Mouse (Mus musculus) kidney, embryonic 15.5 days (tissue): ENCODE results near the gene 9230113P08Rik. TPM values are rescaled to one million over a fixed set of nuclear protein-coding genes. Genes with fewer than 3 reads are reported as not detected.
"Not testable (repeated sequence)": the region's sequence is repeated elsewhere in the genome, so short reads cannot be mapped to it uniquely, and the experiment has no call there.

Experiments
- ATAC-seq: fragments of 200-750 bp; cut with Nextera tagmentation; replicated peaks from 2 replicates; pipeline ENCODE4 v1.8.0; 2017; ENCODE audit warnings: moderate TSS enrichment; ENCODE audit not compliant: low FRiP score
- H3K27ac ChIP-seq: fragments of 300-500 bp; sonication (generic); 2 replicates; pipeline ENCODE4 v1.5.1; 2015; ENCODE audit warnings: mild to moderate bottlenecking, inconsistent platforms
- H3K27me3 ChIP-seq: fragments of 300-500 bp; sonication (generic); 2 replicates; pipeline ENCODE4 v1.6.1; 2015; ENCODE audit warnings: inconsistent platforms
- H3K36me3 ChIP-seq: fragments of 300-500 bp; sonication (generic); 2 replicates; pipeline ENCODE4 v1.6.1; 2015; ENCODE audit warnings: inconsistent platforms
- H3K4me1 ChIP-seq: fragments of 300-500 bp; sonication (generic); 2 replicates; pipeline ENCODE4 v1.6.1; 2015; ENCODE audit warnings: inconsistent platforms
- H3K4me2 ChIP-seq: fragments of 300-500 bp; sonication (generic); 2 replicates; pipeline ENCODE4 v1.6.1; 2015; ENCODE audit warnings: moderate library complexity, mild to moderate bottlenecking, inconsistent platforms
- H3K4me3 ChIP-seq: fragments of 300-500 bp; sonication (generic); replicated peaks from 2 replicates; pipeline ENCODE4 v1.5.1; 2015; ENCODE audit warnings: mild to moderate bottlenecking, inconsistent platforms
- H3K9ac ChIP-seq: fragments of 300-500 bp; sonication (generic); 2 replicates; pipeline ENCODE4 v1.6.1; 2015; ENCODE audit warnings: mild to moderate bottlenecking, inconsistent platforms
- H3K9me3 ChIP-seq: fragments of 300-500 bp; sonication (generic); replicated peaks from 2 replicates; pipeline ENCODE4 v1.6.1; 2016; ENCODE audit warnings: inconsistent platforms
- WGBS: fragments of 180-500 bp; shearing (Covaris S2); methylation state at CpG from one replicate; pipeline ENCODE4 v1.1.7; 2015; ENCODE audit warnings: mixed read lengths; 5-methylcytosine and 5-hydroxymethylcytosine counted together
- polyA plus RNA-seq: library from polyadenylated mRNA; unstranded; fragments of >200 nt; fragmentation: Nextera tagmentation; extraction: Ambion mirVana; gene quantifications from 2 replicates; pipeline ENCODE4 v1.2.1, GENCODE M21; 2015

Gene 9230113P08Rik
- not detected in 2 replicates for polyA plus RNA-seq

GRCm38 (mm10) chr9:35908123-35908522 lies at the start of gene 9230113P08Rik:
Gene 9230113P08Rik (plus strand): TSS chr9:35908423.
- not testable (repeated sequence) for H3K4me1 ChIP-seq, H3K36me3 ChIP-seq, ATAC-seq, H3K4me2 ChIP-seq, H3K4me3 ChIP-seq, H3K9me3 ChIP-seq, H3K27ac ChIP-seq, H3K27me3 ChIP-seq, H3K9ac ChIP-seq

GRCm38 (mm10) chr9:35893112-35893511 lies 15.1 kb upstream of the 9230113P08Rik start:
- WGBS: 53% methylated on average over 1 of the region's 1 CpGs

GRCm38 (mm10) chr9:35904494-35904893 lies 3.7 kb upstream of the 9230113P08Rik start:
- H3K27me3 ChIP-seq: no peaks in the 10 kb centered on the region
- H3K9me3 ChIP-seq: 0 out of 2 replicates have a peak, but pooled peaks cover 5% of the 10 kb centered on the region

More at GRCm38 (mm10) chr9:35893112-35893511, 15.1 kb upstream of the 9230113P08Rik start:
- not testable (repeated sequence) for H3K27me3 ChIP-seq, H3K9ac ChIP-seq, H3K9me3 ChIP-seq, H3K27ac ChIP-seq, H3K4me3 ChIP-seq, H3K4me2 ChIP-seq, H3K36me3 ChIP-seq, H3K4me1 ChIP-seq, ATAC-seq

GRCm38 (mm10) chr9:35930817-35931216 lies 22.6 kb downstream of the 9230113P08Rik start:
- H3K27me3 ChIP-seq: no peaks in the 10 kb centered on the region
- H3K27ac ChIP-seq: no peak overlapping the region
- H3K4me2 ChIP-seq: no peak overlapping the region
- H3K9ac ChIP-seq: no peak overlapping the region
- 83% methylated on average over 2 of the region's 2 CpGs for WGBS
- H3K4me3 ChIP-seq: no peak overlapping the region
- no peak for ATAC-seq
- H3K36me3 ChIP-seq: no peaks in the 10 kb centered on the region
- H3K4me1 ChIP-seq: no peaks in the 10 kb centered on the region
- no peaks in the 10 kb centered on the region for H3K9me3 ChIP-seq

More at GRCm38 (mm10) chr9:35904494-35904893, 3.7 kb upstream of the 9230113P08Rik start:
- Histone ChIP-seq H3K27ac (no peak overlapping the region), H3K9ac (no peak overlapping the region), H3K36me3 (no peaks in the 10 kb centered on the region), H3K4me1 (no peaks in the 10 kb centered on the region), H3K4me2 (no peak overlapping the region), H3K4me3 (no peak overlapping the region)
- no peak for ATAC-seq
- WGBS: 80% methylated on average over 2 of the region's 2 CpGs

Other genes starting within 250 kb of the 9230113P08Rik start
- gene Pate1, start 221.0 kb upstream of the 9230113P08Rik start, polyA plus RNA-seq: not detected in 2 replicates
- gene Gm17677, start 167.4 kb upstream of the 9230113P08Rik start, polyA plus RNA-seq: not detected in 2 replicates
- gene Gm17727, start 130.3 kb upstream of the 9230113P08Rik start, polyA plus RNA-seq: not detected in 2 replicates
- gene Gm27235, start 118.3 kb upstream of the 9230113P08Rik start, polyA plus RNA-seq: not detected in 2 replicates
- not detected in 2 replicates for gene D730048I06Rik, start 118.3 kb upstream of the 9230113P08Rik start, polyA plus RNA-seq
- gene 9230110F15Rik, start 64.3 kb upstream of the 9230113P08Rik start, polyA plus RNA-seq: not detected in 2 replicates
- gene Gm5916, start 220.4 kb downstream of the 9230113P08Rik start, polyA plus RNA-seq: not detected in 2 replicates